Mouse (Mus musculus): ENCODE data around the gene Cbx5.
"Not testable (repeated sequence)": the region's sequence is repeated elsewhere in the genome, so short reads cannot be mapped to it uniquely, and the experiment has no call there.

Gene Cbx5

GRCm38 (mm10) chr15:103250195-103250740, 10.7 kb upstream of the Cbx5 start:
- peak; percentile 81 for DNase-seq

GRCm38 (mm10) chr15:103249511-103249910, 9.9 kb upstream of the Cbx5 start:
- DNase-seq, result not testable (repeated sequence)

- DNase-seq, result no peak
Observed at GRCm38 (mm10) chr15:103248401-103249313, 9.0 kb upstream of the Cbx5 start.

- DNase-seq, result no peak
Observed at GRCm38 (mm10) chr15:103247782-103248400, 8.3 kb upstream of the Cbx5 start.

- no peak for DNase-seq
Observed at GRCm38 (mm10) chr15:103247078-103247781, 7.6 kb upstream of the Cbx5 start.

- no peak for DNase-seq
Observed at GRCm38 (mm10) chr15:103245616-103246015, 6.0 kb upstream of the Cbx5 start.

- peak; percentile 23 for DNase-seq
Observed at GRCm38 (mm10) chr15:103242885-103243284, 3.3 kb upstream of the Cbx5 start.

- DNase-seq, result not testable (repeated sequence)
Observed at GRCm38 (mm10) chr15:103241071-103242018, 1.7 kb upstream of the Cbx5 start.

- DNase-seq, result peak; percentile 93
Observed at GRCm38 (mm10) chr15:103240160-103241028, 778 bp upstream of the Cbx5 start, which contains the start of gene Hnrnpa1. Gene Hnrnpa1, plus strand, starts transcription at chr15:103240432.

- peak; percentile 92 for DNase-seq
Observed at GRCm38 (mm10) chr15:103239130-103239684, 409 bp downstream of the Cbx5 start.

- DNase-seq, result no peak
Observed at GRCm38 (mm10) chr15:103237295-103237694, 2.3 kb downstream of the Cbx5 start.

- no peak for DNase-seq
Observed at GRCm38 (mm10) chr15:103233119-103233518, 6.5 kb downstream of the Cbx5 start.

- DNase-seq, result no peak
Observed at GRCm38 (mm10) chr15:103228904-103229303, 10.7 kb downstream of the Cbx5 start.

GRCm38 (mm10) chr15:103227572-103227971, 12.0 kb downstream of the Cbx5 start:
- DNase-seq, result no peak

- no peak for DNase-seq
Observed at GRCm38 (mm10) chr15:103227022-103227421, 12.6 kb downstream of the Cbx5 start.

- DNase-seq, result no peak
Observed at GRCm38 (mm10) chr15:103224161-103224560, 15.5 kb downstream of the Cbx5 start.

- DNase-seq, result no peak
Observed at GRCm38 (mm10) chr15:103221386-103221785, 18.2 kb downstream of the Cbx5 start.

- no peak for DNase-seq
Observed at GRCm38 (mm10) chr15:103220785-103221184, 18.8 kb downstream of the Cbx5 start.

GRCm38 (mm10) chr15:103216052-103216451, 23.6 kb downstream of the Cbx5 start:
- DNase-seq, result no peak
